Mouse (Mus musculus) megakaryocyte, embryonic 14.5 days (primary cell): Measurements from ENCODE around the gene Agrp. TPM values are rescaled to one million over a fixed set of nuclear protein-coding genes. Genes with fewer than 3 reads are reported as not detected.
A peak's percentile ranks its signal among the peaks of the same experiment; 100 is the strongest.

ENCODE experiments used
- H3K27me3 ChIP-seq: replicated peaks from 2 replicates; pipeline ENCODE3; 2012; ENCODE audit warnings: inconsistent platforms
- H3K36me3 ChIP-seq: replicated peaks from 2 replicates; pipeline ENCODE3; 2012; ENCODE audit warnings: low read length, inconsistent platforms, mixed read lengths
- H3K4me1 ChIP-seq: 2 replicates; pipeline ENCODE4 v1.6.1; 2012; ENCODE audit warnings: inconsistent platforms
- H3K4me3 ChIP-seq: replicated peaks from 2 replicates; pipeline ENCODE3; 2012; ENCODE audit warnings: moderate library complexity, mild to moderate bottlenecking, inconsistent platforms
- H3K9me3 ChIP-seq: 2 replicates; pipeline ENCODE4 v1.6.1; 2012; ENCODE audit warnings: inconsistent platforms
- FLI1 ChIP-seq: IDR thresholded peaks from 2 replicates; pipeline ENCODE4 v1.6.1; 2012; ENCODE audit warnings: low read length, inconsistent platforms, mixed read lengths
- GATA1 ChIP-seq: IDR thresholded peaks from 3 replicates; pipeline ENCODE4 v1.6.1; 2012; ENCODE audit warnings: mixed read lengths, low read length, inconsistent platforms, borderline replicate concordance
- polyA plus RNA-seq: library from polyadenylated mRNA; stranded (reverse); fragments of >175 nt; gene quantifications from 2 replicates; pipeline ENCODE4 v1.2.3, GENCODE M21; 2012; ENCODE audit warnings: low replicate concordance; ENCODE audit not compliant: insufficient read depth

The Agrp gene
- polyA plus RNA-seq, 1 experiment, result not detected

DNA sequence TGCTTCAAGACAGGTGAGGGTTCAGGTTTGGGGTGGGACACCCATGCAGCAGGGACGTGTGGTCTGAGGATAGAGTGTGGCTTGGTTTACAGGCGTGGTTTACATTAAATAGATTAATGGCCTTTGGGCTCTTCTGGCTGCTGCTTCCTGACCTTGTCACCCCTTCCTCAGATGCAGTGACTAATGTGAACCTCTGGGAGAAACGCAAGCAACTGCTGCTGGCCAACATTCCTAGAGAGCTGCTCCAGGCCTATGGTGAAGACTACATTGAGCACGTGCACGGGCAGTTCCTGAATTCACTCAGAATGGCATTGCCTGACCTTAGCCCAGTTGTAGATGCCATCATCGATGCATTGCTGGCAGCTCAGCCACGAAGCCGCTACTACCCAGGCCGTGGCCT is 114.3 kb downstream of the Agrp start:
- Histone ChIP-seq H3K4me3 (no peak overlapping the region), H3K4me1 (peaks cover 70% of the 10 kb centered on the region), H3K9me3 (no peaks in the 10 kb centered on the region), H3K36me3 (peaks cover 77% of the 10 kb centered on the region), H3K27me3 (peaks cover 19% of the 10 kb centered on the region)
- no peak for TF ChIP-seq FLI1
- no peak for TF ChIP-seq GATA1

DNA sequence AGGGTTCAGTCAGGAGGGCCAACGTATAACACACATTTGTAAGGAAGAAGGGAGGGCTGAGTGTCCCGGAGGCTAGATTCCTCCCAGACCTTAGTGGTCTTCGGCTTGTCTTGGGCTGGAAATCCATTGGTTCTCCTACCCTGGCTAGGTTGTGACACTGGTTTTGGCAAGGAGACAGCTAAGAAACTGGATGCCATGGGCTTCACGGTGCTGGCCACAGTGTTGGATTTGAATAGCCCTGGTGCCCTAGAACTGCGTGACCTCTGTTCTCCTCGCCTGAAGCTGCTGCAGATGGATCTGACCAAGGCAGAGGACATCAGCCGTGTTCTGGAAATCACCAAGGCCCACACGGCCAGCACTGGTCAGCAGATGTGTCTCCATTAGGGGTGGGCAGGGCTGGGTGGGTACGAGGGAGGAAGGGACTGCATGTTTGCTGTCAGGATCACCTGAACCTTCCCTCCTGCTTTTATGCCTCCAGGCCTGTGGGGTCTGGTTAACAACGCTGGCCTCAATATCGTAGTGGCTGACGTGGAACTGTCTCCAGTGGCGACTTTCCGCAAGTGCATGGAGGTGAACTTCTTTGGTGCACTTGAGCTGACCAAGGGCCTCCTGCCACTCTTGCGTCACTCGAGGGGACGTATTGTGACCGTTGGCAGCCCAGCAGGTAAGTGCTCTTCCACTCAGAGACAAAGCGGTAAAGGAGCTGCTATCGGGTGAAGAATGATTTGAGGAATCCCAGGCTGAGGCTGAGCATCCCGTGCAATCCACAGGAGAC is 115.0 kb downstream of the Agrp start:
- TF ChIP-seq FLI1 (no peak), GATA1 (no peak)

DNA sequence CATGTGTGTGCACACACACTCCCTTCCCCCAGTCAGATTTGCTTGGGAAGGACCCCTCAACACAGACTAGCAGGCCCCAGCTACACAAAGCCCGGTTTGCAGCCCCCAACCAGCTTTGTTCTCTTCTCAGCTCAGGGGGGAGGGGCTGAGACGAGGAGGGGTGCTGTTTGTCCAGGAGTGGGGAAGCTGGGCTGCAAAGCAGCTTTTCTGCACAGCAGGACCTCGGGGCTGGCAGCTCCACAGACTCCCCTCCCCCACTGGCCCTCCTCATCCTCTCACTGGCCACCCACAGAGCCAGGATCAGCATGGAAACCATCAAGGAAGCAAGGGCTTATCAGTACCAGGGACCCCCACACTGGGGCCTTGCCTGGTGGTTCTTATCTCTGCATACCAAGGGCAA is 116.1 kb downstream of the Agrp start:
- peaks cover 38% of the 10 kb centered on the region for H3K27me3 ChIP-seq
- peaks cover 74% of the 10 kb centered on the region for H3K4me1 ChIP-seq
- peaks cover 59% of the 10 kb centered on the region for H3K36me3 ChIP-seq

More for the DNA sequence above, 115.0 kb downstream of the Agrp start:
- Histone ChIP-seq H3K27me3 (peaks cover 26% of the 10 kb centered on the region), H3K9me3 (no peaks in the 10 kb centered on the region), H3K4me3 (no peak overlapping the region), H3K36me3 (peaks cover 70% of the 10 kb centered on the region), H3K4me1 (peaks cover 70% of the 10 kb centered on the region)

DNA sequence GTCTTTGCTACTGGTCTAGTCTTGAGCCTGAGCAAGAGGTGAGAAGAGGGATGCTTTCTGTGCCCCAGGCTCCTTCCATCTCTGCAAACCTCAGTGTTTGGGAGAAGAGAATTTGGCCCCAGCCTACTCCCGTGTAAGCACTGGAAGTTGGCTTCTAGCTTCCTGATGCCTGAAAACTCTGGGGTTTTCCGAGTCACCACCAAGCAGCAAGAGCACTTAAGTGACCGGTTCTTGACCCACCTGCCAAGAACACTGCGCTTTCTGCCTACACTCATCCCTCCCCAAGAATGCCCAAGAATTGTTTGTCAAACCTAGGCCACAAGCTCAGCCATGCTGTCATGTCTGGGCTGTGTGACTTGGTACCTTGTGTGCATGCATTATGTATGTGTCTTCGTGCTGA is 116.7 kb downstream of the Agrp start:
- peaks cover 39% of the 10 kb centered on the region for H3K27me3 ChIP-seq
- peaks cover 79% of the 10 kb centered on the region for H3K4me1 ChIP-seq
- peaks cover 53% of the 10 kb centered on the region for H3K36me3 ChIP-seq

More for the DNA sequence above, 116.1 kb downstream of the Agrp start:
- H3K4me3 ChIP-seq, result no peak overlapping the region
- TF ChIP-seq FLI1 (no peak), GATA1 (no peak)
- no peaks in the 10 kb centered on the region for H3K9me3 ChIP-seq

DNA sequence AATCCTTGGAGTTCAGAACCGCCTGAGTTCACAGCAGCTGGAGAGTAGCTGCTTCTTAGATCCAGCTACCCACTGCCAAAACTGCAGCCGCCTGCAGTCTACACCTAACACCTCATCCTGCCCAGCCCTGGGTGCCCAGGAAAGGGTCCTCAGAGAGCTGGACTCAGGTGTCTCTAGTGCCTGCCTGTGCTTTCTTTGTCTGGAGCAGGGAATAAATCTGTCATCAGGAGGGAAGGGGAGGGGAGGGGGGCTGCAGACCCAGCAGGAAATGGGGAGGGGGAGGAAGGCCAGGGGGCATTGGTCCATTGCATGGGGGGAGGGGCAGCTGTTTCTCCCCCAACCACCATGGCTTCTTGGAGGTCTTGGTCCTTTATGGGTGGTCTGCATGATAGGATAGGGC is 117.6 kb downstream of the Agrp start:
- H3K36me3 ChIP-seq, result peaks cover 44% of the 10 kb centered on the region
- peaks cover 83% of the 10 kb centered on the region for H3K4me1 ChIP-seq
- H3K9me3 ChIP-seq, result no peaks in the 10 kb centered on the region
- TF ChIP-seq FLI1, result no peak
- no peak for TF ChIP-seq GATA1
- H3K27me3 ChIP-seq, result peaks cover 47% of the 10 kb centered on the region
- peak overlapping the region; percentile 92 for H3K4me3 ChIP-seq

More for the DNA sequence above, 116.7 kb downstream of the Agrp start:
- Histone ChIP-seq H3K4me3 (no peak overlapping the region), H3K9me3 (no peaks in the 10 kb centered on the region)
- TF ChIP-seq FLI1 (no peak), GATA1 (no peak)

- Histone ChIP-seq H3K36me3 (peaks cover 35% of the 10 kb centered on the region), H3K9me3 (no peaks in the 10 kb centered on the region), H3K4me1 (peaks cover 81% of the 10 kb centered on the region), H3K27me3 (peaks cover 55% of the 10 kb centered on the region), H3K4me3 (peak within 1 kb of the TSS; percentile 92)
- TF ChIP-seq GATA1 (no peak), FLI1 (no peak)
These were observed 118.5 kb downstream of the Agrp start, which contains the start of gene Hsd11b2 for GRCm38 (mm10) chr8:105518436-105519313. Gene Hsd11b2 (plus strand): TSS chr8:105518755.

GRCm38 (mm10) chr8:105517346-105517745 is 119.8 kb downstream of the Agrp start:
- Histone ChIP-seq H3K4me3 (peak overlapping the region; percentile 9), H3K36me3 (peaks cover 21% of the 10 kb centered on the region), H3K27me3 (peaks cover 58% of the 10 kb centered on the region), H3K4me1 (peaks cover 69% of the 10 kb centered on the region), H3K9me3 (no peaks in the 10 kb centered on the region)
- TF ChIP-seq GATA1 (no peak), FLI1 (no peak)

Other genes starting within 250 kb of the Agrp start
- not detected in 2 replicates for gene Kctd19, start 223.9 kb downstream of the Agrp start, polyA plus RNA-seq
- not detected in 2 replicates for gene Lrrc36, start 223.8 kb downstream of the Agrp start, polyA plus RNA-seq
- 2.5 and 3.3 TPM in 2 replicates for gene Tppp3, start 165.9 kb downstream of the Agrp start, polyA plus RNA-seq
- 5.4 and 9.0 TPM in 2 replicates for gene Zdhhc1, start 140.5 kb downstream of the Agrp start, polyA plus RNA-seq
- gene Hsd11b2, start 118.6 kb downstream of the Agrp start, polyA plus RNA-seq, result 0.12 TPM in 1 of 2 replicates, not detected in the other
- 19.8 and 57.3 TPM in 2 replicates for gene Atp6v0d1, start 71.3 kb downstream of the Agrp start, polyA plus RNA-seq
- 19.3 and 27.7 TPM in 2 replicates for gene Ripor1, start 32.1 kb downstream of the Agrp start, polyA plus RNA-seq
- gene Ctcf, start 825 bp downstream of the Agrp start, polyA plus RNA-seq, result 18.1 and 68.4 TPM in 2 replicates
- 22.9 and 31.4 TPM in 2 replicates for gene Carmil2, start 48.9 kb upstream of the Agrp start, polyA plus RNA-seq
- gene Acd, start 63.7 kb upstream of the Agrp start, polyA plus RNA-seq, result 26.9 and 57.9 TPM in 2 replicates
- gene Pard6a, start 63.8 kb upstream of the Agrp start, polyA plus RNA-seq, result 7.8 and 19.1 TPM in 2 replicates
- not detected in 2 replicates for gene 4933405L10Rik, start 70.3 kb upstream of the Agrp start, polyA plus RNA-seq
- 22.7 and 26.1 TPM in 2 replicates for gene Enkd1, start 70.8 kb upstream of the Agrp start, polyA plus RNA-seq
- gene Gfod2, start 121.3 kb upstream of the Agrp start, polyA plus RNA-seq, result 3.0 and 9.7 TPM in 2 replicates
- gene Ranbp10, start 190.0 kb upstream of the Agrp start, polyA plus RNA-seq, result 10.3 and 11.1 TPM in 2 replicates
- gene Tsnaxip1, start 190.3 kb upstream of the Agrp start, polyA plus RNA-seq, result not detected in 2 replicates
- gene Cenpt, start 215.9 kb upstream of the Agrp start, polyA plus RNA-seq, result 22.5 and 23.5 TPM in 2 replicates
- gene Thap11, start 217.7 kb upstream of the Agrp start, polyA plus RNA-seq, result 12.4 and 38.2 TPM in 2 replicates
- 5.8 and 51.6 TPM in 2 replicates for gene Nutf2, start 223.2 kb upstream of the Agrp start, polyA plus RNA-seq
- 8.0 and 13.1 TPM in 2 replicates for gene Edc4, start 243.5 kb upstream of the Agrp start, polyA plus RNA-seq